Mouse (Mus musculus) kidney, embryonic 16.5 days (tissue): ENCODE data around the gene Htt. TPM values are rescaled to one million over a fixed set of nuclear protein-coding genes. Genes with fewer than 3 reads are reported as not detected.

ENCODE experiments used
- microRNA counts: library from miRNA; unstranded; fragments of <30 nt; microRNA quantifications from one replicate; lab custom pipeline; 2016
- microRNA-seq: library from miRNA; unstranded; fragments of <30 nt; microRNA quantifications from one replicate; pipeline ENCODE4, GENCODE M21; 2016
- polyA plus RNA-seq: library from polyadenylated mRNA; unstranded; fragments of >200 nt; fragmentation: Nextera tagmentation; extraction: Ambion mirVana; gene quantifications from 2 replicates; pipeline ENCODE4 v1.2.1, GENCODE M21; 2015

Htt gene
- polyA plus RNA-seq, 1 experiment from 2014 or later = 11.1 TPM

MicroRNAs encoded within 50 kb of the gene (microRNA counts, 519-probe panel; counts per million panel counts)
- microRNA mmu-miR-467g (lab: Ali Mortazavi, UCI) = 2,543 counts per million, percentile 62 among the panel's probes with 10 or more counts

Small RNA genes lying within 50 kb of the gene (microRNA-seq; reads per million reads assigned to microRNA genes)
- not detected for gene Mir467g

Other genes with a start within 250 kb of the Htt start
- 22.6 and 25.0 TPM in 2 replicates for gene Tnip2, start 247.7 kb upstream of the Htt start, polyA plus RNA-seq
- 5.6 and 9.5 TPM in 2 replicates for gene Sh3bp2, start 235.9 kb upstream of the Htt start, polyA plus RNA-seq
- 217 and 219 TPM in 2 replicates for gene Add1, start 188.1 kb upstream of the Htt start, polyA plus RNA-seq
- 154 and 156 TPM in 2 replicates for gene Mfsd10, start 124.5 kb upstream of the Htt start, polyA plus RNA-seq
- 24.5 and 24.8 TPM in 2 replicates for gene Nop14, start 101.6 kb upstream of the Htt start, polyA plus RNA-seq
- gene Grk4, start 101.4 kb upstream of the Htt start, polyA plus RNA-seq = 2.3 and 2.7 TPM in 2 replicates
- 0.27 and 0.95 TPM in 2 replicates for gene Msantd1, start 146.3 kb downstream of the Htt start, polyA plus RNA-seq
- 32.4 and 34.7 TPM in 2 replicates for gene Rgs12, start 187.7 kb downstream of the Htt start, polyA plus RNA-seq